Mouse (Mus musculus) bone marrow macrophage, adult 2 months (primary cell): ENCODE data around the gene Filip1. TPM values are rescaled to one million over a fixed set of nuclear protein-coding genes. Genes with fewer than 3 reads are reported as not detected.

ENCODE experiments used
- H3K27ac ChIP-seq: 2 replicates; pipeline ENCODE4 v1.5.1; 2012; ENCODE audit warnings: low read depth, low read length; ENCODE audit not compliant: insufficient read depth
- H3K4me1 ChIP-seq: 2 replicates; pipeline ENCODE4 v1.6.1; 2012; ENCODE audit warnings: low read length; ENCODE audit not compliant: control insufficient read depth, insufficient read depth
- H3K4me3 ChIP-seq: 2 replicates; pipeline ENCODE4 v1.5.1; 2012; ENCODE audit warnings: mild to moderate bottlenecking, low read length, moderate library complexity; ENCODE audit not compliant: insufficient read depth
- CTCF ChIP-seq: IDR thresholded peaks from 2 replicates; pipeline ENCODE4 v1.5.1; 2012; ENCODE audit warnings: low read depth, mild to moderate bottlenecking, low read length, moderate library complexity
- POLR2A ChIP-seq: IDR thresholded peaks from 2 replicates; pipeline ENCODE4 v1.6.1; 2012; ENCODE audit warnings: mild to moderate bottlenecking, low read depth, low read length, borderline replicate concordance
- polyA plus RNA-seq: library from polyadenylated mRNA; stranded (reverse); fragments of >200 nt; gene quantifications from 2 replicates; pipeline ENCODE4 v1.2.4, GENCODE M21; 2012; ENCODE audit not compliant: missing spikeins, insufficient read depth, insufficient read length

Filip1 gene
- polyA plus RNA-seq, 1 experiment = not detected

DNA sequence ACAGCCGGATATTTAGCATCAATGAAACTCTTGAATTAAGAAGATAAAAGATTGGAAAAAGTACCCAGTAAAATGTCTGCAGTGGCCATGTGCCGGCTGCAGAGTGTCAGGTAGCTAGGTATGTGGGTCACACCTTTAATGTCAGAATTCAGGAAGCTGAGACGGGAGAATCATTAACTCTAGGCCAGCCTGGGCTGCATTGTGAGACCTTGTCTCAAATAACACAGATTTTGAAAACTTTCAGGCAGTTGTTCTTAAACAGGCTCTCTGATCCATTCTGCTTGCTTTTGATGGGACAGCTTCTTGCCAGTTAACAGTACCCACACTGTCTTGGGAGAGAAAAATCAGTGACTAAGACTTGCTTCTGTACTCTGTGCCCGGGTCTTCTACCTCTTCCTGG, 43.1 kb downstream of the Filip1 start:
- no peaks in the 10 kb centered on the region for H3K4me1 ChIP-seq
- H3K4me3 ChIP-seq = no peak overlapping the region
- TF ChIP-seq POLR2A = no peak
- no peak for TF ChIP-seq CTCF
- no peak overlapping the region for H3K27ac ChIP-seq

DNA sequence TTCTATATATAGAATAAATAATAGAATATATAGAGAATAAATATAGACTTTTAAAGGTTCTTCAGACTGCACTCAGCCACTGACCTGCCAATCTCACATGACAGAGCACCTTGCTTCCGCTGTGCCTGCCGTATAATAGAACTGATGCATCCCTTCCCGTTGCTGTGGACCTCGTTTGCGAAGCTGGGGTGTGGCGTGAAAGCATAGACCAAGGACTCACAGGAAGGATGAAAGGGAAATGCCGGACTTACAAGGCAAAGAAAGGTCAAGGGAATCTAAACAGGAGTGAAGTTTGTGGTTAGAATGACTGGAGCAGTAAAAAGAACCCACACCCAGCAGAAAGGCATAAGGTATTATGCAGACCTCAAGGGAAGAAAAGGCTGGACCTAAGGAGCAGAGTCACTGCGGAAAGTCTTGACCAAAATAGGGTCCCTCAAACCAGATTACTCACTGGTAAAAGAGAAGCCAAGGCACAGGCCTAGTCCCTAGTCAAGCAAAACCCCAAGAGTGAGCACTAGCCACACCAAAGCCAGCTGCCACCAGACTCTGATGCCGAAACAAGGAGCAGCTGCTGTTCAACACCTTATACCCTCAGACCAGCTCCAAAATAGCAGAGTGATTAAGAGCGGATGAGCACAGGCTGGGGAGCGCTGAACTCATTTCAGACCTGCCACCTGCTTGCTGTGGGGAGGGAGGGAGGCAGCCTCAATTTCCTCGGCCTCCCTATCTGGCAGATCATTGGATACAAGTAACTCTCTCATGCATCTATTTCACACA, 45.8 kb downstream of the Filip1 start:
- Histone ChIP-seq H3K4me1 (no peaks in the 10 kb centered on the region), H3K4me3 (no peak overlapping the region), H3K27ac (no peak overlapping the region)
- TF ChIP-seq CTCF (no peak), POLR2A (no peak)

DNA sequence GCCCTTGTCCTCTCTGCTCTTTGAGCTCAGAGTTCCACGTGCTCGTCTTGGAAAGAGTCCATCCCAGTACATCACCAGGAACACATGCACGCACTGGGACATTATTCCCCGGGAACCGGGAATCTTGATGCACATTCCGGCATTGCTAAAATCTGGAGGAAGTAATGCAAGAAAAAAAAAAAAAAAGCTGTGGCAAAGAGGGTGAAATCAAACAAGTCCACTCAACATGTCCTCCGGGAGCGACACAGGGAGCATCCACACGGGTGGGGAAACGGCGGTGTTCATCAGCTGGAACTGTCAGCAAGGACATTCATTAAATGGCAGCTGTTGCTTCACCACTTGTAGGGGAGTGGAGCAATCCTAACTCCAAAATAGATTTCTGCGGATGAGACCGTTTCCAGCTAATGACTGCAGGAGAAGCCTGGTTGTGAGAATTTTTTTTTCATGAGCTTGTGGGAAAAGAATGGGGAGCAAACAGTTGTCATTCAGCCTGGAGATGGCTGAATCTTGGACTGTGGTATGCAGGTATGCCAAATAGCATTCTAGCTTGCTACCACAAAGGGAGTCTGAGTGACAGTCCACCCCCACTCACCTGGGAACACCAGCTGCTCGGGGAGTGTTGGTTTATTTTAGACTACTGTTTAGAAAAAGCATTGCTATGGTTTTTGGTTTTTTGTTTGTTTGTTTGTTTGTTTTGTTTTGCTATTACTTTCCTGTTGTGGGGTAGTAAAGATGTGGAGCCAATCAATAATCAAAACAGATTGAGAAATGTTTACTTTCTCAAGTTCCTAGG, 46.9 kb downstream of the Filip1 start:
- Histone ChIP-seq H3K27ac (no peak overlapping the region), H3K4me1 (no peaks in the 10 kb centered on the region), H3K4me3 (no peak overlapping the region)
- TF ChIP-seq CTCF (no peak), POLR2A (no peak)

DNA sequence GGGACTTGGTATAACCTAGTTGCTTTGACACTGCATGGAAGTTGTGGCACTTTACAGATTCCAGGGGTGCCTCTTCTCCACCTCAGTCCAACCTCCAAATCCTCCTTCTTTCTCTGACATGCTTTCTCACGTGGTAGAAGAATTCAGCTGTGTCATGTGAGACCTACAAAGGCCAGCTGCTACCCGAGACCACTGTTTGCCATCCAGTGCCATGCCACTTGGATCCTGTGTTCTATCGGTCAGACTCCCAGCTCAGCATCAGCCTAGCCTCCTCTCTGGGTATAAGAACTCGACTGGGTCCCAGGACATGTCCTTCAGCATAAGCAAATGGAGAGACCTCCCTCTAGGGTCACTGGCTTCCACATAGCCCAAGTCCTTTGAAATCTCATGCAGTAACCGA, 47.6 kb downstream of the Filip1 start:
- Histone ChIP-seq H3K27ac (no peak overlapping the region), H3K4me1 (peaks cover 3% of the 10 kb centered on the region), H3K4me3 (no peak overlapping the region)
- TF ChIP-seq CTCF (no peak), POLR2A (no peak)

DNA sequence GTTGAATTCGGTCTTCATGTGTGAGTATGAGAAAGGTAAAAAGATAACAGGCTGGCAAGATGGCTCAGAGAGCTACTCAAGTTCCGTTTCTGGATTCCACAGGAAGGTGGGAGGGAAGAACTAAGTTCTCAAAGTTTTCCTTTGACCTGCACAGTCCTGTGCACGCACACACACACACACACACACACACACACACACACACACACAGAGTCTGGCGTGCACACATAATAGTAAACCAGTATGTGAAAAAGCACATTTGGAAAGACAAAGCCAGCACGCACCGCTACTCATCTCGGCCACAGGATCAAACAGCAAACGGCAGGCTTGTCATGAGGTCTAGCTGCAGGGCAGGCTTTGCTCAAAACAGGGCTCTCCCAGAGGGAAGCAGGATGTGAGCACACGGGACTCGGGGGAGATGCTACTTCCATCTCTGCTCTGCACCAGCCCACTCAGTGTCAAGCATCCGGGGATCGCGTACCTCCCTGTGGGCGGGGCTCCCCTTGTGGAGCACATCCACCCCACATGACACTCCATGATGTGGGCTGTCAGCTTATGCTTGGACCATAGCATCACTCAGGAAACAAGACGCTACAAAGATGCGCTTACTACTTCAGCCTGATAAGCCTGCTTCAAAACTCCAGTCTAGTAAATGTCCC, 50.9 kb downstream of the Filip1 start:
- no peak overlapping the region for H3K27ac ChIP-seq

DNA sequence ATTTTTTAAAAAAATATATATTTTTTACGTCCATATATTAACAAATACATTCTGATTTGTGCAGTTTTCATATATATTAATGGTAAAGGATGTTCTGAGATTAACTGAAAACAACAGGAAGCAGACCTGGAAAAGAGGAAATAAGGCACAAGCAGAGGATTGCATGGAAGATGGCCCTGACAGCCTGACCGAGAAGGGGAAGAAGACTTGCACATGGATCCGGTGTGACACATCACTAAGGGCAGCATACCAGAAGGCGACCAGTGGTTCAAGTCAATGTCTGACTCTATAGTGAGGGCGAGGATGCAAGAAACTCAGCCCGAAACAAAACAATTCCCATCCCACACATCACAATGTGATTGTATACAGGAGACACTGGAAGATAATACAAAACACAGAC, 52.2 kb downstream of the Filip1 start:
- no peak overlapping the region for H3K4me3 ChIP-seq
- H3K27ac ChIP-seq = no peak overlapping the region
- peaks cover 8% of the 10 kb centered on the region for H3K4me1 ChIP-seq
- TF ChIP-seq POLR2A (no peak), CTCF (no peak)

More for the DNA sequence above, 50.9 kb downstream of the Filip1 start:
- peaks cover 8% of the 10 kb centered on the region for H3K4me1 ChIP-seq
- no peak overlapping the region for H3K4me3 ChIP-seq
- TF ChIP-seq CTCF (no peak), POLR2A (no peak)

DNA sequence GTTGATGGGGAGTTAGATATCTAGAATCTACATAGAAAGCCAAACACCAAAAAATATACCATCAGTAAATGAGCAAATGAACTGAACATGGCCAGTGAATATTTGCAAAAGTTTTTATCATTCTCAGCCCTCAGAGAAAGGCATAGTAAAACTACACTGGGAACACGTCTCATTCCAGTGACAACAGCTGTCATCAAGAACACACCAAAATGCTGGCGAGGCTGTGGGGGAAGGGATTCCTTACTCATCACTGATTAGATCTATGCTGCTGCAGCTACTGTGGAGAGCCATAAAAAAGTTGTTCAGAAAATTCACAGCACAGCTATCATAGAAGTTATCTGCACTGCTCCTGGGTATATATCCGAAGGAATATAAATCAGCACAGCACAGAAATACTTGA, 54.3 kb downstream of the Filip1 start:
- peaks cover 8% of the 10 kb centered on the region for H3K4me1 ChIP-seq
- H3K4me3 ChIP-seq = no peak overlapping the region
- TF ChIP-seq POLR2A = no peak
- no peak for TF ChIP-seq CTCF
- no peak overlapping the region for H3K27ac ChIP-seq

DNA sequence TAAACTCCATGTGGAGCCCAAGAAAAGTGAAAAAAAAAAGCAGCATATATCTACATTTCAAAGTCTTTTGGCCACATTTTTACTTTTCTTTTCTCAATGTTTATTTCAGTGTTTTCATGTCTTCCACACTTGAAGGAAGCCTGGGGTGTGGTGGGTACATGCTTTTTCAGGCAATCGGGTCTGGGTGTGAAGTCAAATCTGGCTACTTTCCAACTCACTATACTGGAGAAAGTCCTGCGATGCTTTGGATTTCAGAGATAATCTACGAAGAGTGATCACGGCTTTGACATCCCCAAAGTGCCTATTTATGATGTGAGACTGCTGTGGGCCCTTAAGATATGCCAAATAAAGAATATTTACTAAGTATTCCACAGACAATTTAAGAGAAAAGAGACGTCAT, 57.7 kb downstream of the Filip1 start:
- TF ChIP-seq POLR2A = no peak
- Histone ChIP-seq H3K4me1 (peaks cover 16% of the 10 kb centered on the region), H3K27ac (no peak overlapping the region), H3K4me3 (no peak overlapping the region)

DNA sequence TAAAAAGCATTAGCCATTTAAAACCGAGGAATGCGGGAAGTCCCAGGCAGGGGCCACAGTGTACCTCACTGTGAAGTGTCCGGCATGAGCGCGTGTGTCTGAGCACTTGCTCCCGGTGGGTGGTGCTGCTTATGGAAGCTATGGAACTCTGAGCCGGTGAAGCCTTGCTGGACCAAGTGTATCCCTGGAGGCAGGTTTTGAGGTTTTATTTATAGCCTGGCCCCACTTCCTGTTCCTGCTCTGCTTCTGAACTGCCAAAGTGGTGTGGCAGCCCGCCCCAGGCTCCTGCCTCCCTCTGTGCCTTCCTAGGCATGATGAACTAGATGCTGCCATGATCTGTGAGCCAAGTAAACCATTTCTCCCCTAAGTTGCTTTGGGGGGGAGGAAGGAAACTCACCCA, 60.7 kb downstream of the Filip1 start:
- H3K27ac ChIP-seq = no peak overlapping the region
- no peak overlapping the region for H3K4me3 ChIP-seq
- TF ChIP-seq CTCF (no peak), POLR2A (no peak)
- H3K4me1 ChIP-seq = peaks cover 12% of the 10 kb centered on the region

DNA sequence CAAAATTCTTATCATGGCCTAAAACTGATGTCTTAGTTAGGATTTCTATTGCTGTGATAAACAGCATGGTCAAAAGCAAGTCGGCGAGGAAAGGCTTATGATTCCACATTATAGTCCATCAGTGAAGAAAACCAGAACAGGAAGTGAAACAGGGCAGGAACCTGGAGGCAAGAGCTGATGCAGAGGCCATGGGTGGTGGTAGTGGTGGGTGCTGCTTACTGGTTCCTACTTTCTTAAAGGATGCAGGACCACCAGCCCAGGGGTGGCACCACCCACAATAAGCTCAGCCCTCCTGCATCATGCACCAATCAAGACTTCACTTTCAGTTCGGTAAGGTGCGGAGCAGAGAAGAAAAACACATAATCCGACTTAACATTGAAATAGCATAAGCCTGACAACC, 61.3 kb downstream of the Filip1 start:
- TF ChIP-seq POLR2A (no peak), CTCF (no peak)
- Histone ChIP-seq H3K4me1 (peaks cover 12% of the 10 kb centered on the region), H3K4me3 (0 out of 2 replicates have a peak overlapping the region, but pooled peaks have one; percentile 3), H3K27ac (no peak overlapping the region)
